Mouse (Mus musculus) liver, adult 2 months (tissue): Measurements from ENCODE around the gene Chaf1a. TPM values are rescaled to one million over a fixed set of nuclear protein-coding genes. Genes with fewer than 3 reads are reported as not detected.
"Not testable (repeated sequence)": the region's sequence is repeated elsewhere in the genome, so short reads cannot be mapped to it uniquely, and the experiment has no call there.

Experiments
- DNase-seq: peaks from one replicate; pipeline ENCODE4 v3.0.0-alpha.2; 2011; ENCODE audit warnings: low read depth, low spot score; ENCODE audit errors: extremely low read depth
- H3K27ac ChIP-seq: fragments of 200-500 bp; replicated peaks from 2 replicates; pipeline ENCODE4 v1.5.1; 2012; ENCODE audit warnings: low read depth, mild to moderate bottlenecking, control low read depth, inconsistent platforms, low read length; ENCODE audit not compliant: insufficient read depth
- H3K27me3 ChIP-seq: fragments of 200-500 bp; 2 replicates; pipeline ENCODE4 v1.6.1; 2012; ENCODE audit warnings: mild to moderate bottlenecking, moderate library complexity, low read length, inconsistent platforms; ENCODE audit not compliant: control insufficient read depth, insufficient read depth
- H3K36me3 ChIP-seq: fragments of 200-500 bp; 2 replicates; pipeline ENCODE4 v1.6.1; 2012; ENCODE audit warnings: low read length, inconsistent platforms; ENCODE audit not compliant: control insufficient read depth, insufficient read depth
- H3K4me1 ChIP-seq: fragments of 200-500 bp; 2 replicates; pipeline ENCODE4 v1.6.1; 2011; ENCODE audit warnings: low read length; ENCODE audit not compliant: control insufficient read depth, insufficient read depth
- H3K4me3 ChIP-seq: fragments of 200-500 bp; 2 replicates; pipeline ENCODE4 v1.5.1; 2011; ENCODE audit warnings: low read depth, mild to moderate bottlenecking, control low read depth, low read length, moderate library complexity; ENCODE audit not compliant: insufficient read depth
- H3K79me2 ChIP-seq: fragments of 200-500 bp; 2 replicates; pipeline ENCODE4 v1.6.1; 2012; ENCODE audit warnings: inconsistent platforms, mild to moderate bottlenecking, low read length, moderate library complexity; ENCODE audit not compliant: control insufficient read depth, insufficient read depth
- H3K9ac ChIP-seq: fragments of 200-500 bp; 2 replicates; pipeline ENCODE4 v1.6.1; 2012; ENCODE audit warnings: low read depth, mild to moderate bottlenecking, control low read depth, inconsistent platforms, low read length
- CTCF ChIP-seq: fragments of 200-500 bp; IDR thresholded peaks from 2 replicates; pipeline ENCODE4 v1.5.1; 2011; ENCODE audit warnings: low read depth, low read length, control low read depth
- POLR2A ChIP-seq: fragments of 200-500 bp; IDR thresholded peaks from 2 replicates; pipeline ENCODE4 v1.6.1; 2011; ENCODE audit warnings: low read length, control low read depth; ENCODE audit not compliant: insufficient read depth; ENCODE audit errors: extremely low read depth
- WGBS: fragments of 180-500 bp; shearing (Covaris S2); methylation state at CpG from one replicate; pipeline ENCODE4 v1.1.7; 2018; 5-methylcytosine and 5-hydroxymethylcytosine counted together
- polyA plus RNA-seq: library from polyadenylated mRNA; depleted of rRNA; stranded (reverse); fragments of >200 nt; gene quantifications from 2 replicates; pipeline ENCODE4 v1.2.3, GENCODE M21; 2012
- total RNA-seq: library from RNA; depleted of rRNA; stranded (reverse); fragments of >200 nt; gene quantifications from 2 replicates; pipeline ENCODE4 v1.2.3, GENCODE M21; 2014

Chaf1a gene
- total and polyA plus RNA-seq, 2 experiments: 0.26 to 0.37 TPM

GRCm38 (mm10) chr17:56057381-56058120 lies 17.3 kb downstream of the Chaf1a start:
- Histone ChIP-seq H3K9ac (no peak overlapping the region), H3K4me3 (no peak overlapping the region), H3K4me1 (no peaks in the 10 kb centered on the region; the same call in 1 of the 2 replicates), H3K27me3 (no peaks in the 10 kb centered on the region), H3K79me2 (no peaks in the 10 kb centered on the region), H3K36me3 (no peaks in the 10 kb centered on the region), H3K27ac (no peak overlapping the region)
- 93% methylated on average over 11 of the region's 11 CpGs for WGBS
- no peak for DNase-seq
- TF ChIP-seq CTCF (peak; percentile 35; the same call in 1 of the 2 replicates), POLR2A (no peak)

- H3K4me3 ChIP-seq: no peak overlapping the region
- H3K36me3 ChIP-seq: no peaks in the 10 kb centered on the region; the same call in 1 of the 2 replicates
- no peaks in the 10 kb centered on the region for H3K4me1 ChIP-seq
- WGBS: 91% methylated on average over 7 of the region's 7 CpGs
- H3K27me3 ChIP-seq: no peaks in the 10 kb centered on the region
- DNase-seq: no peak
- no peak overlapping the region for H3K27ac ChIP-seq
- no peaks in the 10 kb centered on the region for H3K79me2 ChIP-seq
- TF ChIP-seq POLR2A (no peak), CTCF (no peak)
- H3K9ac ChIP-seq: no peak overlapping the region
Observed at GRCm38 (mm10) chr17:56062081-56062480, 21.8 kb downstream of the Chaf1a start.

GRCm38 (mm10) chr17:56065715-56066114 lies 25.5 kb downstream of the Chaf1a start:
- not testable (repeated sequence) for H3K27me3 ChIP-seq, H3K4me3 ChIP-seq, H3K27ac ChIP-seq, H3K4me1 ChIP-seq, H3K79me2 ChIP-seq, H3K9ac ChIP-seq, DNase-seq
- peaks cover 15% of the 10 kb centered on the region; the same call in 1 of the 2 replicates for H3K36me3 ChIP-seq
- 73% methylated on average over 6 of the region's 6 CpGs for WGBS

- no peak overlapping the region for H3K4me3 ChIP-seq
- H3K79me2 ChIP-seq: no peaks in the 10 kb centered on the region
- H3K9ac ChIP-seq: no peak overlapping the region
- no peaks in the 10 kb centered on the region for H3K27me3 ChIP-seq
- H3K36me3 ChIP-seq: peaks cover 23% of the 10 kb centered on the region; the same call in 1 of the 2 replicates
- no peak overlapping the region for H3K27ac ChIP-seq
- H3K4me1 ChIP-seq: no peaks in the 10 kb centered on the region
- TF ChIP-seq CTCF: no peak
- no peak for TF ChIP-seq POLR2A
- DNase-seq: no peak
Observed at GRCm38 (mm10) chr17:56066451-56066850, 26.2 kb downstream of the Chaf1a start.

- WGBS: 97% methylated on average over 14 of the region's 14 CpGs
- H3K36me3 ChIP-seq: peaks cover 34% of the 10 kb centered on the region
- DNase-seq: no peak
- no peak overlapping the region for H3K27ac ChIP-seq
- TF ChIP-seq POLR2A (no peak), CTCF (no peak)
- no peak overlapping the region for H3K4me3 ChIP-seq
- peaks cover 4% of the 10 kb centered on the region; the same call in 1 of the 2 replicates for H3K4me1 ChIP-seq
- H3K79me2 ChIP-seq: peaks cover 3% of the 10 kb centered on the region; the same call in 1 of the 2 replicates
- no peak overlapping the region for H3K9ac ChIP-seq
- no peaks in the 10 kb centered on the region for H3K27me3 ChIP-seq
Observed at GRCm38 (mm10) chr17:56069066-56069465, 28.8 kb downstream of the Chaf1a start.

GRCm38 (mm10) chr17:56071126-56071525 lies 30.9 kb downstream of the Chaf1a start:
- H3K27ac ChIP-seq: no peak overlapping the region
- H3K79me2 ChIP-seq: peaks cover 3% of the 10 kb centered on the region; the same call in 1 of the 2 replicates
- H3K9ac ChIP-seq: no peak overlapping the region
- no peak overlapping the region for H3K4me3 ChIP-seq
- no peak for DNase-seq
- no peaks in the 10 kb centered on the region for H3K27me3 ChIP-seq
- TF ChIP-seq CTCF: no peak
- TF ChIP-seq POLR2A: no peak
- H3K36me3 ChIP-seq: peaks cover 34% of the 10 kb centered on the region
- H3K4me1 ChIP-seq: peaks cover 12% of the 10 kb centered on the region
